Mouse (Mus musculus) liver, embryonic 14.5 days (tissue): ENCODE results near the gene Fitm1. TPM values are rescaled to one million over a fixed set of nuclear protein-coding genes. Genes with fewer than 3 reads are reported as not detected.

Experiments
- ATAC-seq: fragments of 200-750 bp; cut with Nextera tagmentation; 2 replicates; pipeline ENCODE4 v1.8.0; 2017; ENCODE audit warnings: moderate number of reproducible peaks, mild to moderate bottlenecking, moderate library complexity; ENCODE audit not compliant: insufficient read depth
- DNase-seq, 3 experiments: peaks; one replicate each; pipeline ENCODE4 v3.0.0-alpha.2; 2012 to 2013; ENCODE audit warnings: low read depth in 3 of 3, low spot score in 3 of 3
- H3K27ac ChIP-seq: fragments of 300-500 bp; sonication (generic); 2 replicates; pipeline ENCODE4 v1.5.1; 2014; ENCODE audit warnings: moderate library complexity, mild to moderate bottlenecking, control low read depth, inconsistent platforms
- H3K27me3 ChIP-seq: fragments of 300-500 bp; sonication (generic); 2 replicates; pipeline ENCODE4 v1.6.1; 2014; ENCODE audit warnings: mild to moderate bottlenecking, low read length, moderate library complexity; ENCODE audit not compliant: control insufficient read depth, insufficient read depth
- H3K36me3 ChIP-seq: fragments of 300-500 bp; sonication (generic); replicated peaks from 2 replicates; pipeline ENCODE4 v1.6.1; 2014; ENCODE audit warnings: low read depth; ENCODE audit not compliant: control insufficient read depth, insufficient read depth
- H3K4me1 ChIP-seq, 2 experiments: fragments of 200-500 bp in 1 of 2; fragments of 300-500 bp in 1 of 2; sonication (generic) in 1 of 2; replicated peaks; 2 replicates each; pipeline ENCODE4 v1.6.1; 2012 to 2014; ENCODE audit warnings: antibody characterized with exemption in 1 of 2, inconsistent platforms in 1 of 2, low read length in 1 of 2; ENCODE audit not compliant: control insufficient read depth in 2 of 2, insufficient read depth in 2 of 2
- H3K4me2 ChIP-seq: fragments of 300-500 bp; sonication (generic); 2 replicates; pipeline ENCODE4 v1.6.1; 2014; ENCODE audit warnings: low read depth, mild to moderate bottlenecking, control low read depth, moderate library complexity
- H3K4me3 ChIP-seq, 2 experiments: fragments of 200-500 bp in 1 of 2; fragments of 300-500 bp in 1 of 2; sonication (generic) in 1 of 2; 2 replicates each; pipeline ENCODE4 v1.5.1; 2012 to 2014; ENCODE audit warnings: low read depth in 2 of 2, low read length in 2 of 2, mild to moderate bottlenecking in 2 of 2, control low read depth in 1 of 2, inconsistent platforms in 1 of 2, moderate library complexity in 1 of 2; ENCODE audit not compliant: insufficient read depth in 1 of 2
- H3K9ac ChIP-seq: fragments of 300-500 bp; sonication (generic); replicated peaks from 2 replicates; pipeline ENCODE4 v1.6.1; 2014; ENCODE audit warnings: mild to moderate bottlenecking, control low read depth, moderate library complexity
- H3K9me3 ChIP-seq: fragments of 300-500 bp; sonication (generic); 2 replicates; pipeline ENCODE4 v1.6.1; 2016; ENCODE audit warnings: low read length, mixed read lengths; ENCODE audit not compliant: control insufficient read depth
- CTCF ChIP-seq: IDR thresholded peaks from 2 replicates; pipeline ENCODE4 v1.5.1; 2016; ENCODE audit warnings: antibody characterized with exemption, low read depth, control low read depth
- EP300 ChIP-seq: IDR thresholded peaks from 2 replicates; pipeline ENCODE4 v1.6.1; 2016; ENCODE audit warnings: antibody characterized with exemption, low read depth
- WGBS: fragments of 180-500 bp; shearing (Covaris S2); extraction: QIAGEN DNeasy Blood & Tissue Kit; methylation state at CpG from one replicate; pipeline ENCODE4 v1.1.7; 2014; ENCODE audit not compliant: insufficient replicate concordance; 5-methylcytosine and 5-hydroxymethylcytosine counted together
- polyA plus RNA-seq, 2 experiments: library from polyadenylated mRNA; depleted of rRNA in 1 of 2; stranded (reverse) in 1 of 2; unstranded in 1 of 2; fragments of >200 nt; fragmentation: Nextera tagmentation in 1 of 2; extraction: Ambion mirVana in 1 of 2; gene quantifications; 2 replicates each; pipeline versions ENCODE4 v1.2.1 to v1.2.3; 2012 to 2014

The Fitm1 gene
- polyA plus RNA-seq, 2 experiments = 0.19 to 0.37 TPM

GRCm38 (mm10) chr14:55615876-55616275 lies 40.5 kb downstream of the Fitm1 start:
- H3K27ac ChIP-seq = no peak overlapping the region
- no peaks in the 10 kb centered on the region for H3K36me3 ChIP-seq
- H3K4me2 ChIP-seq = no peak overlapping the region
- no peak overlapping the region for H3K4me3 ChIP-seq
- H3K9me3 ChIP-seq = no peaks in the 10 kb centered on the region
- H3K27me3 ChIP-seq = no peaks in the 10 kb centered on the region
- no peak for ATAC-seq
- no peak for DNase-seq
- TF ChIP-seq EP300 (no peak), CTCF (no peak)
- 48% methylated on average over 2 of the region's 2 CpGs for WGBS
- H3K4me1 ChIP-seq = peaks cover 19 to 29% of the 10 kb centered on the region in 2 experiments
- H3K9ac ChIP-seq = no peak overlapping the region

- no peak for ATAC-seq
- Histone ChIP-seq H3K27ac (no peak overlapping the region), H3K9me3 (no peaks in the 10 kb centered on the region), H3K4me2 (no peak overlapping the region), H3K9ac (no peak overlapping the region), H3K27me3 (no peaks in the 10 kb centered on the region), H3K4me1 (peaks cover 19 to 29% of the 10 kb centered on the region in 2 experiments), H3K4me3 (no peak overlapping the region), H3K36me3 (no peaks in the 10 kb centered on the region)
- no peak for TF ChIP-seq EP300
- TF ChIP-seq CTCF = no peak
- 56% methylated on average over 2 of the region's 2 CpGs for WGBS
- DNase-seq = no peak
These were observed 41.4 kb downstream of the Fitm1 start for GRCm38 (mm10) chr14:55616844-55617243.

GRCm38 (mm10) chr14:55617822-55618221 lies 42.4 kb downstream of the Fitm1 start, which contains the start of gene Rec8:
Gene Rec8, plus strand, starts transcription at chr14:55618037.
- no peaks in the 10 kb centered on the region for H3K27me3 ChIP-seq
- DNase-seq (peak in 2 of 3 experiments; percentile 27 to 64), ATAC-seq (peak; percentile 63)
- H3K4me2 ChIP-seq = peak within 1 kb of the TSS; percentile 69
- H3K9me3 ChIP-seq = no peaks in the 10 kb centered on the region
- H3K4me1 ChIP-seq = peaks cover 19 to 29% of the 10 kb centered on the region in 2 experiments
- peak within 1 kb of the TSS; percentile 4; the same call in 1 of the 2 replicates for H3K27ac ChIP-seq
- TF ChIP-seq CTCF (peak; percentile 52), EP300 (no peak)
- H3K9ac ChIP-seq = peak within 1 kb of the TSS; percentile 49
- WGBS = 28% methylated on average over 21 of the region's 21 CpGs
- no peaks in the 10 kb centered on the region for H3K36me3 ChIP-seq
- H3K4me3 ChIP-seq = peak within 1 kb of the TSS; percentile 30 to 37

- peak overlapping the region; percentile 30 to 37 for H3K4me3 ChIP-seq
- peak; percentile 50 for ATAC-seq
- 17% methylated on average over 22 of the region's 22 CpGs for WGBS
- H3K27me3 ChIP-seq = no peaks in the 10 kb centered on the region
- H3K9me3 ChIP-seq = no peaks in the 10 kb centered on the region
- H3K27ac ChIP-seq = no peak overlapping the region; the same call in 1 of the 2 replicates
- H3K9ac ChIP-seq = peak overlapping the region; percentile 49
- H3K4me1 ChIP-seq = peaks cover 19 to 25% of the 10 kb centered on the region in 2 experiments
- H3K36me3 ChIP-seq = no peaks in the 10 kb centered on the region
- DNase-seq = peak; percentile 44 to 53 (median 48)
- TF ChIP-seq EP300 (peak; percentile 61; the same call in 1 of the 2 replicates), CTCF (no peak)
- H3K4me2 ChIP-seq = peak overlapping the region; percentile 69
These were observed 43.2 kb downstream of the Fitm1 start for GRCm38 (mm10) chr14:55618486-55619195.

Other genes with a start within 250 kb of the Fitm1 start
Only the 30 nearest of the 31 such genes appear.
- 40.3 and 44.1 TPM in 2 replicates for gene Dhrs4, start 96.9 kb upstream of the Fitm1 start, polyA plus RNA-seq (2012; rRNA removed)
- gene Dhrs4, start 96.9 kb upstream of the Fitm1 start, polyA plus RNA-seq (2014; fragmentation: Nextera tagmentation; extraction: Ambion mirVana) = 40.4 and 42.2 TPM in 2 replicates
- 2.6 TPM in 2 replicates for gene Carmil3, start 85.0 kb upstream of the Fitm1 start, polyA plus RNA-seq (2012; rRNA removed)
- gene Carmil3, start 85.0 kb upstream of the Fitm1 start, polyA plus RNA-seq (2014; fragmentation: Nextera tagmentation; extraction: Ambion mirVana) = 0.32 and 0.45 TPM in 2 replicates
- 0.05 and 0.06 TPM in 2 replicates for gene Cpne6, start 65.2 kb upstream of the Fitm1 start, polyA plus RNA-seq (2012; rRNA removed)
- not detected in 2 replicates for gene Cpne6, start 65.2 kb upstream of the Fitm1 start, polyA plus RNA-seq (2014; fragmentation: Nextera tagmentation; extraction: Ambion mirVana)
- not detected in 2 replicates for gene Nrl, start 50.6 kb upstream of the Fitm1 start, polyA plus RNA-seq (2012; rRNA removed)
- not detected in 2 replicates for gene Nrl, start 50.6 kb upstream of the Fitm1 start, polyA plus RNA-seq (2014; fragmentation: Nextera tagmentation; extraction: Ambion mirVana)
- 19.6 and 21.9 TPM in 2 replicates for gene Pck2, start 35.4 kb upstream of the Fitm1 start, polyA plus RNA-seq (2012; rRNA removed)
- gene Pck2, start 35.4 kb upstream of the Fitm1 start, polyA plus RNA-seq (2014; fragmentation: Nextera tagmentation; extraction: Ambion mirVana) = 15.6 and 20.6 TPM in 2 replicates
- 25.4 and 30.9 TPM in 2 replicates for gene Dcaf11, start 15.6 kb upstream of the Fitm1 start, polyA plus RNA-seq (2012; rRNA removed)
- gene Dcaf11, start 15.6 kb upstream of the Fitm1 start, polyA plus RNA-seq (2014; fragmentation: Nextera tagmentation; extraction: Ambion mirVana) = 47.5 and 51.2 TPM in 2 replicates
- 0.95 and 1.3 TPM in 2 replicates for gene A730061H03Rik, start 15.2 kb upstream of the Fitm1 start, polyA plus RNA-seq (2012; rRNA removed)
- gene A730061H03Rik, start 15.2 kb upstream of the Fitm1 start, polyA plus RNA-seq (2014; fragmentation: Nextera tagmentation; extraction: Ambion mirVana) = 1.8 and 2.1 TPM in 2 replicates
- gene Psme1, start 2.5 kb downstream of the Fitm1 start, polyA plus RNA-seq (2012; rRNA removed) = 32.0 and 51.1 TPM in 2 replicates
- gene Psme1, start 2.5 kb downstream of the Fitm1 start, polyA plus RNA-seq (2014; fragmentation: Nextera tagmentation; extraction: Ambion mirVana) = 99.9 and 103 TPM in 2 replicates
- 19.2 and 20.3 TPM in 2 replicates for gene Emc9, start 9.7 kb downstream of the Fitm1 start, polyA plus RNA-seq (2012; rRNA removed)
- gene Emc9, start 9.7 kb downstream of the Fitm1 start, polyA plus RNA-seq (2014; fragmentation: Nextera tagmentation; extraction: Ambion mirVana) = 32.8 and 33.0 TPM in 2 replicates
- 36.2 and 56.0 TPM in 2 replicates for gene Psme2, start 15.5 kb downstream of the Fitm1 start, polyA plus RNA-seq (2012; rRNA removed)
- 181 and 190 TPM in 2 replicates for gene Psme2, start 15.5 kb downstream of the Fitm1 start, polyA plus RNA-seq (2014; fragmentation: Nextera tagmentation; extraction: Ambion mirVana)
- 6.2 and 6.5 TPM in 2 replicates for gene Rnf31, start 16.1 kb downstream of the Fitm1 start, polyA plus RNA-seq (2012; rRNA removed)
- 6.6 and 7.6 TPM in 2 replicates for gene Rnf31, start 16.1 kb downstream of the Fitm1 start, polyA plus RNA-seq (2014; fragmentation: Nextera tagmentation; extraction: Ambion mirVana)
- 13.5 and 15.1 TPM in 2 replicates for gene Irf9, start 28.0 kb downstream of the Fitm1 start, polyA plus RNA-seq (2012; rRNA removed)
- gene Irf9, start 28.0 kb downstream of the Fitm1 start, polyA plus RNA-seq (2014; fragmentation: Nextera tagmentation; extraction: Ambion mirVana) = 11.2 and 13.8 TPM in 2 replicates
- gene Rec8, start 42.4 kb downstream of the Fitm1 start, polyA plus RNA-seq (2012; rRNA removed) = 1.7 and 1.9 TPM in 2 replicates
- gene Rec8, start 42.4 kb downstream of the Fitm1 start, polyA plus RNA-seq (2014; fragmentation: Nextera tagmentation; extraction: Ambion mirVana) = 0.87 and 1.0 TPM in 2 replicates
- 13.5 and 27.6 TPM in 2 replicates for gene Ipo4, start 60.3 kb downstream of the Fitm1 start, polyA plus RNA-seq (2012; rRNA removed)
- gene Ipo4, start 60.3 kb downstream of the Fitm1 start, polyA plus RNA-seq (2014; fragmentation: Nextera tagmentation; extraction: Ambion mirVana) = 22.6 and 27.9 TPM in 2 replicates
- 2.0 and 3.4 TPM in 2 replicates for gene Gm49378, start 62.3 kb downstream of the Fitm1 start, polyA plus RNA-seq (2012; rRNA removed)
- 2.0 and 2.9 TPM in 2 replicates for gene Gm49378, start 62.3 kb downstream of the Fitm1 start, polyA plus RNA-seq (2014; fragmentation: Nextera tagmentation; extraction: Ambion mirVana)
- 26.4 and 33.2 TPM in 2 replicates for gene Tm9sf1, start 68.2 kb downstream of the Fitm1 start, polyA plus RNA-seq (2012; rRNA removed)
- gene Tm9sf1, start 68.2 kb downstream of the Fitm1 start, polyA plus RNA-seq (2014; fragmentation: Nextera tagmentation; extraction: Ambion mirVana) = 42.8 and 45.4 TPM in 2 replicates
- gene Tssk4, start 74.6 kb downstream of the Fitm1 start, polyA plus RNA-seq (2012; rRNA removed) = 0.34 and 0.39 TPM in 2 replicates
- gene Tssk4, start 74.6 kb downstream of the Fitm1 start, polyA plus RNA-seq (2014; fragmentation: Nextera tagmentation; extraction: Ambion mirVana) = 0.19 and 0.23 TPM in 2 replicates
- gene Mdp1, start 84.9 kb downstream of the Fitm1 start, polyA plus RNA-seq (2012; rRNA removed) = 11.6 and 13.4 TPM in 2 replicates
- gene Mdp1, start 84.9 kb downstream of the Fitm1 start, polyA plus RNA-seq (2014; fragmentation: Nextera tagmentation; extraction: Ambion mirVana) = 15.5 and 16.6 TPM in 2 replicates
- 10.6 and 14.1 TPM in 2 replicates for gene Gmpr2, start 96.3 kb downstream of the Fitm1 start, polyA plus RNA-seq (2012; rRNA removed)
- 17.9 and 18.2 TPM in 2 replicates for gene Gmpr2, start 96.3 kb downstream of the Fitm1 start, polyA plus RNA-seq (2014; fragmentation: Nextera tagmentation; extraction: Ambion mirVana)
- 101 and 168 TPM in 2 replicates for gene Nedd8, start 96.5 kb downstream of the Fitm1 start, polyA plus RNA-seq (2012; rRNA removed)
- gene Nedd8, start 96.5 kb downstream of the Fitm1 start, polyA plus RNA-seq (2014; fragmentation: Nextera tagmentation; extraction: Ambion mirVana) = 279 and 286 TPM in 2 replicates
- 13.4 and 16.6 TPM in 2 replicates for gene Tinf2, start 106.2 kb downstream of the Fitm1 start, polyA plus RNA-seq (2012; rRNA removed)
- gene Tinf2, start 106.2 kb downstream of the Fitm1 start, polyA plus RNA-seq (2014; fragmentation: Nextera tagmentation; extraction: Ambion mirVana) = 19.0 and 19.3 TPM in 2 replicates
- gene Tgm1, start 138.3 kb downstream of the Fitm1 start, polyA plus RNA-seq (2012; rRNA removed) = 2.0 and 2.4 TPM in 2 replicates
- 2.0 and 2.3 TPM in 2 replicates for gene Tgm1, start 138.3 kb downstream of the Fitm1 start, polyA plus RNA-seq (2014; fragmentation: Nextera tagmentation; extraction: Ambion mirVana)
- 10.9 and 12.8 TPM in 2 replicates for gene Rabggta, start 146.6 kb downstream of the Fitm1 start, polyA plus RNA-seq (2012; rRNA removed)
- 7.4 and 8.1 TPM in 2 replicates for gene Rabggta, start 146.6 kb downstream of the Fitm1 start, polyA plus RNA-seq (2014; fragmentation: Nextera tagmentation; extraction: Ambion mirVana)
- gene Dhrs1, start 170.1 kb downstream of the Fitm1 start, polyA plus RNA-seq (2012; rRNA removed) = 21.2 and 31.0 TPM in 2 replicates
- 34.4 and 40.4 TPM in 2 replicates for gene Dhrs1, start 170.1 kb downstream of the Fitm1 start, polyA plus RNA-seq (2014; fragmentation: Nextera tagmentation; extraction: Ambion mirVana)
- gene Nop9, start 170.1 kb downstream of the Fitm1 start, polyA plus RNA-seq (2012; rRNA removed) = 13.1 and 13.2 TPM in 2 replicates
- 20.8 and 27.5 TPM in 2 replicates for gene Nop9, start 170.1 kb downstream of the Fitm1 start, polyA plus RNA-seq (2014; fragmentation: Nextera tagmentation; extraction: Ambion mirVana)
- 37.3 and 42.1 TPM in 2 replicates for gene Cideb, start 182.8 kb downstream of the Fitm1 start, polyA plus RNA-seq (2012; rRNA removed)
- 40.0 and 42.8 TPM in 2 replicates for gene Cideb, start 182.8 kb downstream of the Fitm1 start, polyA plus RNA-seq (2014; fragmentation: Nextera tagmentation; extraction: Ambion mirVana)
- gene Ltb4r2, start 185.8 kb downstream of the Fitm1 start, polyA plus RNA-seq (2012; rRNA removed) = 0.65 and 0.67 TPM in 2 replicates
- 0.39 and 0.67 TPM in 2 replicates for gene Ltb4r2, start 185.8 kb downstream of the Fitm1 start, polyA plus RNA-seq (2014; fragmentation: Nextera tagmentation; extraction: Ambion mirVana)
- gene Ltb4r1, start 190.3 kb downstream of the Fitm1 start, polyA plus RNA-seq (2012; rRNA removed) = 2.9 and 3.3 TPM in 2 replicates
- gene Ltb4r1, start 190.3 kb downstream of the Fitm1 start, polyA plus RNA-seq (2014; fragmentation: Nextera tagmentation; extraction: Ambion mirVana) = 1.7 and 2.7 TPM in 2 replicates
- gene Adcy4, start 208.5 kb downstream of the Fitm1 start, polyA plus RNA-seq (2012; rRNA removed) = 0.88 and 1.0 TPM in 2 replicates
- 0.66 and 1.2 TPM in 2 replicates for gene Adcy4, start 208.5 kb downstream of the Fitm1 start, polyA plus RNA-seq (2014; fragmentation: Nextera tagmentation; extraction: Ambion mirVana)
- 13.1 and 15.1 TPM in 2 replicates for gene Ripk3, start 213.2 kb downstream of the Fitm1 start, polyA plus RNA-seq (2012; rRNA removed)
- 18.2 and 22.0 TPM in 2 replicates for gene Ripk3, start 213.2 kb downstream of the Fitm1 start, polyA plus RNA-seq (2014; fragmentation: Nextera tagmentation; extraction: Ambion mirVana)